In the genomic region with DNA sequence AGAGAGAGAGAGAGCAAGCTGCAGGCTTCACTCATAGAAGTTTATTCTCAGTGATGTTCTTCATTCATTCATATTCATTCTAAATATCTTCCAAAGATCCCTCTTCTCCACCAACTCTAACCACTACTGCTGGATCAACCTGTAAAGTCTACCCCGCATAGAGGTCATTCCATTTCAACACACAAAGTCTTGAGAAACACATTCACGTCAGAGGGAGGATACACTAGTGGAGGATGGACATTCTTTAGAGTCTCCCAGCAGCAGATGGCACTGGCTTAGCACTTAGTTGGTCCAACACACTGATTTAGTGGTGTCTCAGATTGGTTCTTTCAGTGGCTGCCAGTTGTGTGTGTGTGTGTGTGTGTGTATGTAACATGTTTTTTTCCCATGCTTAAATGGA, we compare ENCODE assay signal across 19 mouse cellular contexts.
DNase-seq lines count a peak whose midpoint lies in the region; ATAC-seq lines count a peak whose summit lies in the region.
"Had no signal": no experiment of that assay in that cellular context is flagged by ENCODE, and none has a peak within 500 bp of the region (broad histone marks: within the 10 kb centered on the region; RNA-seq: fewer than 3 reads in every experiment).

No protein-coding gene starts in this region.

- H3K9me3 ChIP-seq in heart, embryonic 12.5 days (replicated peaks): no peaks in the 10 kb centered on the region
- H3K9me3 ChIP-seq: G1E had no signal

- H3K4me3 ChIP-seq in heart, embryonic 12.5 days: no peak overlapping the region

- DNase-seq in fat pad, adult 2 months (ENCODE audit: extremely low read depth, low read depth, low spot score): peak; percentile 50
- DNase-seq in gonadal fat pad, adult 2 months (ENCODE audit: low read depth): peak; percentile 57
- no peak for DNase-seq in kidney, postnatal 14 days
- DNase-seq: adrenal gland, adult 2 months; adrenal gland, adult 8-10 months; adrenal gland, postnatal 10 days; adrenal gland, postnatal 14 days; adrenal gland, postnatal 25 days; adrenal gland, postnatal 36 days; B cell, adult 2 months; cerebellum, adult 11 months; cerebellum, adult 11-12 months; cerebellum, adult 18-20 months had no signal

- no peak for ATAC-seq in heart, embryonic 12.5 days (ENCODE audit: insufficient number of reproducible peaks, low FRiP score)
- ATAC-seq: activated CD4-positive, CD25-positive, alpha-beta regulatory T cell, adult 4 months; CD4-positive, CD25-positive, alpha-beta regulatory T cell, adult 4 months; Patski had no signal

- H3K27me3 ChIP-seq in heart, embryonic 12.5 days (replicated peaks): peaks cover 4% of the 10 kb centered on the region; the same call in 1 of the 2 replicates
- H3K27me3 ChIP-seq: CH12.LX, Patski had no signal

- WGBS in heart, embryonic 12.5 days: 86% methylated on average over 2 of the region's 2 CpGs

- H3K4me2 ChIP-seq in heart, embryonic 12.5 days: no peak overlapping the region

- H3K9ac ChIP-seq in heart, embryonic 12.5 days: no peak overlapping the region

- peaks cover 9% of the 10 kb centered on the region for H3K4me1 ChIP-seq in heart, embryonic 12.5 days (replicated peaks)

- H3K27ac ChIP-seq in heart, embryonic 12.5 days (ENCODE audit: poor library complexity, severe bottlenecking): no peak overlapping the region

- no peaks in the 10 kb centered on the region for H3K36me3 ChIP-seq in heart, embryonic 12.5 days
- H3K36me3 ChIP-seq: G1E had no signal
